Mouse (Mus musculus): ENCODE measurements at regions not wholly inside any gene's neighbourhood (a gene's known extent, or its start where the extent isn't known, plus 50 kb on each side); places are given as distances from the start of the nearest gene placed in this dataset.

- no peak for DNase-seq (ENCODE audit: low read depth, low spot score)
These were observed 88.5 kb downstream of the E330014E10Rik start for GRCm38 (mm10) chr5:95864252-95864651.

GRCm38 (mm10) chr5:95864725-95865492, 89.1 kb downstream of the E330014E10Rik start:
- no peak for DNase-seq (ENCODE audit: low read depth, low spot score)

GRCm38 (mm10) chr5:95865516-95865915, 89.7 kb downstream of the E330014E10Rik start:
- DNase-seq (ENCODE audit: low read depth, low spot score) = no peak

- no peak for DNase-seq (ENCODE audit: low read depth, low spot score)
These were observed 89.8 kb upstream of the Cxcl13 start for GRCm38 (mm10) chr5:95866848-95867495.

- no peak for DNase-seq (ENCODE audit: low read depth, low spot score)
These were observed 86.4 kb upstream of the Cxcl13 start for GRCm38 (mm10) chr5:95870336-95870845.

- DNase-seq (ENCODE audit: low read depth, low spot score) = no peak
These were observed 81.8 kb upstream of the Cxcl13 start for GRCm38 (mm10) chr5:95874969-95875368.

GRCm38 (mm10) chr5:95880914-95881313, 75.8 kb upstream of the Cxcl13 start:
- peak; percentile 30 for DNase-seq (ENCODE audit: low read depth, low spot score)

All from 3T3-L1 (cell line).